Mouse (Mus musculus) limb, embryonic 14.5 days (tissue): ENCODE measurements around the gene Itpk1. TPM values are rescaled to one million over a fixed set of nuclear protein-coding genes. Genes with fewer than 3 reads are reported as not detected.

Source experiments
- ATAC-seq: fragments of 200-750 bp; cut with Nextera tagmentation; 2 replicates; pipeline ENCODE4 v1.8.0; 2017; ENCODE audit warnings: low read depth, moderate number of reproducible peaks, moderate TSS enrichment; ENCODE audit not compliant: low FRiP score
- DNase-seq: peaks from one replicate; pipeline ENCODE4 v3.0.0-alpha.2; 2015; ENCODE audit warnings: low spot score
- H3K27ac ChIP-seq: fragments of 300-500 bp; sonication (generic); replicated peaks from 2 replicates; pipeline ENCODE4 v1.5.1; 2014; ENCODE audit warnings: low read depth, mild to moderate bottlenecking, low read length, moderate library complexity, mixed read lengths
- H3K27me3 ChIP-seq: fragments of 300-500 bp; sonication (generic); 2 replicates; pipeline ENCODE4 v1.6.1; 2014; ENCODE audit warnings: low read length, mixed read lengths; ENCODE audit not compliant: control insufficient read depth, insufficient read depth
- H3K36me3 ChIP-seq: fragments of 300-500 bp; sonication (generic); 2 replicates; pipeline ENCODE4 v1.6.1; 2014; ENCODE audit warnings: mild to moderate bottlenecking, low read length, moderate library complexity, mixed read lengths; ENCODE audit not compliant: control insufficient read depth, insufficient read depth
- H3K4me1 ChIP-seq: fragments of 300-500 bp; sonication (generic); 2 replicates; pipeline ENCODE4 v1.6.1; 2014; ENCODE audit warnings: antibody characterized with exemption, low read length, mixed read lengths; ENCODE audit not compliant: control insufficient read depth, insufficient read depth
- H3K4me2 ChIP-seq: fragments of 300-500 bp; sonication (generic); replicated peaks from 2 replicates; pipeline ENCODE4 v1.6.1; 2014; ENCODE audit warnings: low read depth, mild to moderate bottlenecking, low read length, moderate library complexity; ENCODE audit not compliant: severe bottlenecking
- H3K4me3 ChIP-seq: fragments of 300-500 bp; sonication (generic); replicated peaks from 2 replicates; pipeline ENCODE4 v1.5.1; 2014; ENCODE audit warnings: low read length
- H3K9ac ChIP-seq: fragments of 300-500 bp; sonication (generic); 2 replicates; pipeline ENCODE4 v1.6.1; 2014; ENCODE audit warnings: mild to moderate bottlenecking, low read depth, low read length, moderate library complexity; ENCODE audit not compliant: severe bottlenecking
- H3K9me3 ChIP-seq: fragments of 300-500 bp; sonication (generic); 2 replicates; pipeline ENCODE4 v1.6.1; 2016; ENCODE audit warnings: low read length; ENCODE audit not compliant: control insufficient read depth
- POLR2A ChIP-seq: fragments of 200-500 bp; IDR thresholded peaks from 2 replicates; pipeline ENCODE4 v1.8.0; 2012; ENCODE audit warnings: inconsistent platforms, mild to moderate bottlenecking, moderate library complexity, borderline replicate concordance; ENCODE audit not compliant: insufficient read depth, insufficient read length; ENCODE audit errors: extremely low read depth
- WGBS: fragments of 180-500 bp; shearing (Covaris S2); extraction: QIAGEN DNeasy Blood & Tissue Kit; methylation state at CpG from one replicate; pipeline ENCODE4 v1.1.7; 2014; 5-methylcytosine and 5-hydroxymethylcytosine counted together
- polyA plus RNA-seq, 2 experiments: library from polyadenylated mRNA; depleted of rRNA in 1 of 2; stranded (reverse) in 1 of 2; unstranded in 1 of 2; fragments of >200 nt; fragmentation: Nextera tagmentation in 1 of 2; extraction: Ambion mirVana in 1 of 2; gene quantifications; 2 replicates each; pipeline versions ENCODE4 v1.2.1 to v1.2.3; 2012 to 2014

Gene Itpk1
- polyA plus RNA-seq, 2 experiments, result 8.3 to 10.3 TPM

- Histone ChIP-seq H3K36me3 (no peaks in the 10 kb centered on the region), H3K4me2 (no peak overlapping the region), H3K4me1 (no peaks in the 10 kb centered on the region), H3K9ac (no peak overlapping the region), H3K9me3 (no peaks in the 10 kb centered on the region), H3K27me3 (peaks cover 22% of the 10 kb centered on the region), H3K27ac (no peak overlapping the region), H3K4me3 (no peak overlapping the region)
- TF ChIP-seq POLR2A, result no peak
- ATAC-seq (no peak), DNase-seq (no peak)
- WGBS, result 74% methylated on average over 6 of the region's 6 CpGs
Observed at GRCm38 (mm10) chr12:102552001-102552400, 152.7 kb downstream of the Itpk1 start.

GRCm38 (mm10) chr12:102551186-102551585, 153.5 kb downstream of the Itpk1 start:
- no peak overlapping the region for H3K9ac ChIP-seq
- 73% methylated on average over 3 of the region's 3 CpGs for WGBS
- no peak overlapping the region for H3K27ac ChIP-seq
- H3K9me3 ChIP-seq, result no peaks in the 10 kb centered on the region
- no peaks in the 10 kb centered on the region for H3K4me1 ChIP-seq
- H3K27me3 ChIP-seq, result peaks cover 22% of the 10 kb centered on the region
- no peak for TF ChIP-seq POLR2A
- DNase-seq (no peak), ATAC-seq (no peak)
- no peaks in the 10 kb centered on the region for H3K36me3 ChIP-seq
- no peak overlapping the region for H3K4me2 ChIP-seq
- H3K4me3 ChIP-seq, result no peak overlapping the region

GRCm38 (mm10) chr12:102550529-102550928, 154.2 kb downstream of the Itpk1 start:
- 6% methylated on average over 11 of the region's 11 CpGs for WGBS
- no peak for TF ChIP-seq POLR2A

GRCm38 (mm10) chr12:102545122-102545521, 159.6 kb downstream of the Itpk1 start:
- no peak overlapping the region for H3K27ac ChIP-seq
- ATAC-seq, result no peak
- H3K4me1 ChIP-seq, result no peaks in the 10 kb centered on the region
- no peaks in the 10 kb centered on the region for H3K27me3 ChIP-seq
- no peaks in the 10 kb centered on the region for H3K36me3 ChIP-seq
- H3K4me2 ChIP-seq, result no peak overlapping the region
- WGBS, result 67% methylated on average over 6 of the region's 6 CpGs
- no peaks in the 10 kb centered on the region for H3K9me3 ChIP-seq
- no peak for DNase-seq
- no peak overlapping the region for H3K4me3 ChIP-seq
- no peak for TF ChIP-seq POLR2A
- no peak overlapping the region for H3K9ac ChIP-seq

More at GRCm38 (mm10) chr12:102550529-102550928, 154.2 kb downstream of the Itpk1 start:
- Histone ChIP-seq H3K27me3 (peaks cover 22% of the 10 kb centered on the region), H3K4me2 (no peak overlapping the region), H3K27ac (no peak overlapping the region), H3K4me1 (no peaks in the 10 kb centered on the region), H3K36me3 (no peaks in the 10 kb centered on the region), H3K9ac (no peak overlapping the region), H3K9me3 (no peaks in the 10 kb centered on the region), H3K4me3 (no peak overlapping the region)
- DNase-seq (peak; percentile 93), ATAC-seq (0 out of 2 replicates have a peak, but pooled peaks have one; percentile 60)

GRCm38 (mm10) chr12:102541168-102541567, 163.6 kb downstream of the Itpk1 start:
- no peaks in the 10 kb centered on the region for H3K4me1 ChIP-seq
- no peak overlapping the region for H3K27ac ChIP-seq
- no peak overlapping the region for H3K4me2 ChIP-seq
- H3K4me3 ChIP-seq, result no peak overlapping the region
- DNase-seq (no peak), ATAC-seq (no peak)
- no peak overlapping the region for H3K9ac ChIP-seq
- 92% methylated on average over 7 of the region's 7 CpGs for WGBS
- TF ChIP-seq POLR2A, result no peak
- H3K27me3 ChIP-seq, result no peaks in the 10 kb centered on the region
- no peaks in the 10 kb centered on the region for H3K36me3 ChIP-seq
- H3K9me3 ChIP-seq, result no peaks in the 10 kb centered on the region

GRCm38 (mm10) chr12:102540278-102540677, 164.5 kb downstream of the Itpk1 start:
- H3K36me3 ChIP-seq, result no peaks in the 10 kb centered on the region
- no peaks in the 10 kb centered on the region for H3K27me3 ChIP-seq
- no peak overlapping the region for H3K27ac ChIP-seq
- no peaks in the 10 kb centered on the region for H3K9me3 ChIP-seq
- WGBS, result 40% methylated on average over 8 of the region's 8 CpGs
- no peak for TF ChIP-seq POLR2A
- H3K4me1 ChIP-seq, result no peaks in the 10 kb centered on the region
- no peak overlapping the region for H3K4me3 ChIP-seq
- no peak overlapping the region for H3K9ac ChIP-seq
- ATAC-seq (no peak), DNase-seq (no peak)
- H3K4me2 ChIP-seq, result no peak overlapping the region
